ENCODE assay signal across 24 mouse cellular contexts in the genomic region with DNA sequence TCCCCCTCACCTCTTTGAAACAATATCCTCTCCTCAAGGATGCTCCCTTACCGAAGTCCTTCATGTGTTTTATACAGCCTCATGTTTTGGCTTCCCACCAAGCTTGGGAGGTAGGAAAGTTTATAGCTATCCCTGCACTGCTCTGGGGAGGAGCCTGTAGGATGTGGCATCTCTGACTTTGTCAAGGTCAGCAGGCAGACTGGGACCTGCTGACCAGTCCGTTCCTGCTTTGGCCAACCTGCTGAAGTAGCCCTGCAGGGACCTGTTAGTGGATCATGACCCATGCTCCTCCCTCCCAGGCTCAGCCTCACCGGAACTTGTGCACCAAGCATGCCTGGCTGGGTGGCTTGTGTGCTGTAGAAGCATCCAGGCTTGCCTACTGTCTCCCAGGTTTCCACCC. TPM values are rescaled to one million over a fixed set of nuclear protein-coding genes. Genes with fewer than 3 reads are reported as not detected.
DNase-seq lines count a peak whose midpoint lies in the region; ATAC-seq and TF ChIP-seq lines count a peak whose summit lies in the region.
"Had no signal": no experiment of that assay in that cellular context is flagged by ENCODE, and none has a peak within 500 bp of the region (broad histone marks: within the 10 kb centered on the region; RNA-seq: fewer than 3 reads in every experiment).

No protein-coding gene starts in this region.

- H3K4me2 ChIP-seq in kidney, embryonic 15.5 days: no peak overlapping the region
- H3K4me2 ChIP-seq in forebrain, embryonic 14.5 days (ENCODE audit: low read length): no peak overlapping the region
- H3K4me2 ChIP-seq: forebrain, embryonic 15.5 days; heart, embryonic 11.5 days; heart, embryonic 15.5 days; hindbrain, embryonic 13.5 days had no signal

- no peaks in the 10 kb centered on the region for H3K36me3 ChIP-seq in kidney, embryonic 15.5 days
- H3K36me3 ChIP-seq in forebrain, embryonic 14.5 days (ENCODE audit: control insufficient read depth, insufficient read depth, low read length): no peaks in the 10 kb centered on the region
- H3K36me3 ChIP-seq: embryonic facial prominence, embryonic 10.5 days; forebrain, embryonic 10.5 days; forebrain, embryonic 15.5 days; G1E; heart, embryonic 15.5 days; hindbrain, embryonic 13.5 days had no signal

- H3K27ac ChIP-seq in gastrocnemius, adult 2 months: peak overlapping the region; percentile 94
- H3K27ac ChIP-seq in kidney, embryonic 15.5 days: no peak overlapping the region
- H3K27ac ChIP-seq in forebrain, embryonic 14.5 days (ENCODE audit: low read depth, low read length): no peak overlapping the region
- H3K27ac ChIP-seq: embryonic facial prominence, embryonic 10.5 days; forebrain, embryonic 10.5 days; forebrain, embryonic 15.5 days; heart, embryonic 15.5 days; hindbrain, embryonic 13.5 days had no signal

- 23% methylated on average over 3 of the region's 3 CpGs for WGBS in kidney, embryonic 15.5 days
- WGBS in forebrain, embryonic 14.5 days: 52% methylated on average over 3 of the region's 3 CpGs

- peaks cover 99% of the 10 kb centered on the region for H3K27me3 ChIP-seq in kidney, embryonic 15.5 days
- peaks cover 55% of the 10 kb centered on the region for H3K27me3 ChIP-seq in forebrain, embryonic 14.5 days (replicated peaks; ENCODE audit: control insufficient read depth, insufficient read depth, low read length)

- intact Hi-C loops in gastrocnemius, adult 2 months (cut with DNase I): no loop called here
- intact Hi-C loops in gastrocnemius, postnatal 36 days (cut with DNase I): no loop called here

- peaks cover 26% of the 10 kb centered on the region for H3K4me1 ChIP-seq in kidney, embryonic 15.5 days
- H3K4me1 ChIP-seq in forebrain, embryonic 14.5 days (ENCODE audit: control insufficient read depth, insufficient read depth, low read length): peaks cover 5% of the 10 kb centered on the region; the same call in 1 of the 2 replicates

- no peak overlapping the region for H3K9ac ChIP-seq in kidney, embryonic 15.5 days
- no peak overlapping the region for H3K9ac ChIP-seq in forebrain, embryonic 14.5 days (ENCODE audit: low read length)
- H3K9ac ChIP-seq: forebrain, embryonic 15.5 days; heart, embryonic 15.5 days; hindbrain, embryonic 13.5 days had no signal

- no peaks in the 10 kb centered on the region for H3K9me3 ChIP-seq in kidney, embryonic 15.5 days (replicated peaks)
- no peaks in the 10 kb centered on the region for H3K9me3 ChIP-seq in forebrain, embryonic 14.5 days (replicated peaks; ENCODE audit: control insufficient read depth, low read length)
- H3K9me3 ChIP-seq: embryonic facial prominence, embryonic 10.5 days; forebrain, embryonic 10.5 days; forebrain, embryonic 15.5 days; G1E; heart, embryonic 15.5 days; hindbrain, embryonic 13.5 days had no signal

- H3K4me3 ChIP-seq in gastrocnemius, adult 2 months: peak overlapping the region; percentile 78
- no peak overlapping the region for H3K4me3 ChIP-seq in kidney, embryonic 15.5 days (replicated peaks)
- H3K4me3 ChIP-seq in forebrain, embryonic 14.5 days (ENCODE audit: low read depth, low read length): no peak overlapping the region
- H3K4me3 ChIP-seq: embryonic facial prominence, embryonic 10.5 days; forebrain, embryonic 10.5 days; forebrain, embryonic 15.5 days; heart, embryonic 15.5 days; hindbrain, embryonic 13.5 days had no signal

- no peak for ATAC-seq in kidney, embryonic 15.5 days (replicated peaks; ENCODE audit: low FRiP score)
- ATAC-seq in forebrain, embryonic 14.5 days: no peak
- ATAC-seq: CD4-positive, CD25-positive, alpha-beta regulatory T cell, adult 4 months; forebrain, embryonic 15.5 days had no signal

- TF ChIP-seq CTCF in gastrocnemius, adult 2 months (IDR thresholded peaks at IDR 0.05): no peak

- DNase-seq in gastrocnemius, adult 2 months: peak; percentile 75
- DNase-seq in gastrocnemius, postnatal 36 days: no peak
- DNase-seq in kidney, adult 18-20 months: peak; percentile 63
- DNase-seq in kidney, postnatal 10 days: peak; percentile 60
- DNase-seq in skeletal muscle tissue, adult 2 months (ENCODE audit: low read depth, low spot score): peak; percentile 82
- DNase-seq in forebrain, embryonic 14.5 days (ENCODE audit: low spot score): no peak
- DNase-seq: adrenal gland, adult 8-10 months; adrenal gland, postnatal 36 days; B cell, adult 2 months; cerebellum, adult 2 months; cerebellum, postnatal 10 days; gastrocnemius, postnatal 14 days; heart, adult 18-20 months; heart, postnatal 14 days had no signal

RNA-seq across cellular contexts. Expression of a gene that starts 4.5 kb away (rescaled TPM):
- 100 to 1,000 TPM; 201 to 246 TPM for total RNA-seq in gastrocnemius, adult 2 months (2021)
- 100 to 1,000 TPM; 209 to 240 TPM for total RNA-seq in gastrocnemius, postnatal 36 days (2021)
- polyA plus RNA-seq in kidney, embryonic 15.5 days (2015; fragmentation: Nextera tagmentation; extraction: Ambion mirVana): 0.51 and 0.62 TPM in 2 replicates
- 0.11 and 0.12 TPM in 2 replicates for polyA plus RNA-seq in forebrain, embryonic 14.5 days (2014; fragmentation: Nextera tagmentation; extraction: Ambion mirVana)
- total RNA-seq: hematopoietic stem cell, adult 5-6 weeks had no signal
- polyA plus RNA-seq: G1E had no signal

RNA-seq across cellular contexts. Expression of a gene that starts 25.1 kb away (rescaled TPM):
- total RNA-seq in gastrocnemius, adult 2 months (2021): 1 to 10 TPM; 1.9 to 2.0 TPM
- total RNA-seq in gastrocnemius, postnatal 36 days (2021): 1 to 10 TPM; 1.7 to 2.5 TPM
- polyA plus RNA-seq in kidney, embryonic 15.5 days (2015; fragmentation: Nextera tagmentation; extraction: Ambion mirVana): 4.6 and 5.4 TPM in 2 replicates
- 3.0 and 4.1 TPM in 2 replicates for polyA plus RNA-seq in forebrain, embryonic 14.5 days (2014; fragmentation: Nextera tagmentation; extraction: Ambion mirVana)
- total RNA-seq: hematopoietic stem cell, adult 5-6 weeks had no signal
- polyA plus RNA-seq: G1E had no signal

RNA-seq across cellular contexts. Expression of a gene that starts 39.1 kb away (rescaled TPM):
- total RNA-seq in gastrocnemius, adult 2 months (2021): 1 to 10 TPM in 1 of 2 experiments, under 1 TPM in 1; 0.92 to 2.8 TPM
- total RNA-seq in gastrocnemius, postnatal 36 days (2021): 1 to 10 TPM in 1 of 2 experiments, under 1 TPM in 1; 0.92 to 1.7 TPM
- polyA plus RNA-seq in kidney, embryonic 15.5 days (2015; fragmentation: Nextera tagmentation; extraction: Ambion mirVana): not detected in 2 replicates
- not detected in 2 replicates for polyA plus RNA-seq in forebrain, embryonic 14.5 days (2014; fragmentation: Nextera tagmentation; extraction: Ambion mirVana)
- total RNA-seq: heart, postnatal 14 days had no signal
- polyA plus RNA-seq: embryonic facial prominence, embryonic 10.5 days; forebrain, embryonic 10.5 days; forebrain, embryonic 15.5 days; G1E; heart, embryonic 11.5 days; heart, embryonic 15.5 days had no signal

Comparison
In these comparisons a context has a peak if more than half of its experiments do, and no peak if none do; other contexts are left out.
1. DNase-seq: peak in gastrocnemius, adult 2 months (single experiment), kidney, adult 18-20 months (single experiment), kidney, postnatal 10 days (single experiment) and skeletal muscle tissue, adult 2 months (single experiment); none in gastrocnemius, postnatal 36 days (0 of 2) and forebrain, embryonic 14.5 days (single experiment).